Mouse (Mus musculus): ENCODE measurements around the gene Dus3l. TPM values are rescaled to one million over a fixed set of nuclear protein-coding genes. Genes with fewer than 3 reads are reported as not detected.

Dus3l gene
- polyA plus RNA-seq, 1 experiment: 98.4 TPM

DNA sequence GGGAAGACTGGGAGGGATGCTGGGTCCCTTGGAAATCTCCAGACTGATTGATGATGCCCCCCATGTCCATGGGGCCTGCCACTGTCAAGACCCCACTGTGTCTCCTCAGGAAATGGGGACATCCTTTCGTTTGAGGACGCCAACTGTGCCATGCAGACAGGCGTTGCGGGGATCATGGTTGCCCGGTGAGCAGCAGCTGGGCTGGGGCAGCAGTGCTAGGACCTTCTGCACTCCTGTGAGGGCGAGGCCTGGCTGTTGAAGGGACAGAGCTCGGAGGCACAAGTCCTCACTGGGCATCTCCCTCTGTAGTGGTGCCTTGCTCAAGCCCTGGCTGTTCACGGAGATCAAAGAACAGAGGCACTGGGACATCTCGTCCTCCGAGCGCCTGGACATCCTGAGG lies 4.4 kb downstream of the Dus3l start:
- H3K27me3 ChIP-seq (ENCODE audit: control insufficient read depth, insufficient read depth, low read length): no peaks in the 10 kb centered on the region
- DNase-seq (ENCODE audit: low read depth in 1 of 2, low spot score in 2 of 2): no peak
- H3K36me3 ChIP-seq (ENCODE audit: control insufficient read depth, insufficient read depth, low read length): peaks cover 32% of the 10 kb centered on the region
- H3K27ac ChIP-seq (ENCODE audit: insufficient read depth, low read length): no peak overlapping the region
- TF ChIP-seq CTCF (IDR thresholded peaks at IDR 0.05; ENCODE audit: extremely low read depth, insufficient read depth, insufficient read length, insufficient replicate concordance) (no peak), POLR2A (IDR thresholded peaks at IDR 0.05; ENCODE audit: low read depth, low read length) (no peak)
- no peak overlapping the region for H3K4me3 ChIP-seq (ENCODE audit: extremely low read depth, insufficient read depth, insufficient read length)
- H3K4me1 ChIP-seq (ENCODE audit: control insufficient read depth, insufficient read depth, insufficient read length): peaks cover 5% of the 10 kb centered on the region; the same call in 1 of the 2 replicates
- 94% methylated on average over 11 of the region's 11 CpGs for WGBS

GRCm38 (mm10) chr17:56769950-56770349 lies 5.4 kb downstream of the Dus3l start, which contains the start of gene Prr22:
Prr22 (plus strand) TSS chr17:56770250.
- H3K4me3 ChIP-seq (ENCODE audit: extremely low read depth, insufficient read depth, insufficient read length): no peak within 1 kb of the TSS
- 93% methylated on average over 5 of the region's 5 CpGs for WGBS
- H3K27me3 ChIP-seq (ENCODE audit: control insufficient read depth, insufficient read depth, low read length): no peaks in the 10 kb centered on the region
- peaks cover 32% of the 10 kb centered on the region for H3K36me3 ChIP-seq (ENCODE audit: control insufficient read depth, insufficient read depth, low read length)
- TF ChIP-seq POLR2A (IDR thresholded peaks at IDR 0.05; ENCODE audit: low read depth, low read length): no peak
- TF ChIP-seq CTCF (IDR thresholded peaks at IDR 0.05; ENCODE audit: extremely low read depth, insufficient read depth, insufficient read length, insufficient replicate concordance): no peak
- DNase-seq (ENCODE audit: low read depth in 1 of 2, low spot score in 2 of 2): no peak
- no peak within 1 kb of the TSS for H3K27ac ChIP-seq (ENCODE audit: insufficient read depth, low read length)
- H3K4me1 ChIP-seq (ENCODE audit: control insufficient read depth, insufficient read depth, insufficient read length): peaks cover 5% of the 10 kb centered on the region; the same call in 1 of the 2 replicates

- TF ChIP-seq CTCF (IDR thresholded peaks at IDR 0.05; ENCODE audit: extremely low read depth, insufficient read depth, insufficient read length, insufficient replicate concordance): no peak
- no peak for DNase-seq (ENCODE audit: low read depth in 1 of 2, low spot score in 2 of 2)
Measured at GRCm38 (mm10) chr17:56777568-56777967, 13.0 kb downstream of the Dus3l start.

GRCm38 (mm10) chr17:56778779-56779362 lies 14.3 kb downstream of the Dus3l start:
- DNase-seq (ENCODE audit: low read depth in 1 of 2, low spot score in 2 of 2): no peak
- TF ChIP-seq CTCF (IDR thresholded peaks at IDR 0.05; ENCODE audit: extremely low read depth, insufficient read depth, insufficient read length, insufficient replicate concordance): no peak
- TF ChIP-seq POLR2A (IDR thresholded peaks at IDR 0.05; ENCODE audit: low read depth, low read length): no peak
- Histone ChIP-seq H3K4me3 (ENCODE audit: extremely low read depth, insufficient read depth, insufficient read length) (no peak overlapping the region), H3K27ac (ENCODE audit: insufficient read depth, low read length) (no peak overlapping the region), H3K36me3 (ENCODE audit: control insufficient read depth, insufficient read depth, low read length) (no peaks in the 10 kb centered on the region), H3K4me1 (ENCODE audit: control insufficient read depth, insufficient read depth, insufficient read length) (no peaks in the 10 kb centered on the region), H3K27me3 (ENCODE audit: control insufficient read depth, insufficient read depth, low read length) (no peaks in the 10 kb centered on the region)
- WGBS: 94% methylated on average over 3 of the region's 3 CpGs

More at GRCm38 (mm10) chr17:56777568-56777967, 13.0 kb downstream of the Dus3l start:
- Histone ChIP-seq H3K4me1 (ENCODE audit: control insufficient read depth, insufficient read depth, insufficient read length) (no peaks in the 10 kb centered on the region), H3K4me3 (ENCODE audit: extremely low read depth, insufficient read depth, insufficient read length) (no peak overlapping the region), H3K36me3 (ENCODE audit: control insufficient read depth, insufficient read depth, low read length) (no peaks in the 10 kb centered on the region), H3K27ac (ENCODE audit: insufficient read depth, low read length) (no peak overlapping the region), H3K27me3 (ENCODE audit: control insufficient read depth, insufficient read depth, low read length) (no peaks in the 10 kb centered on the region)
- 93% methylated on average over 11 of the region's 11 CpGs for WGBS

DNA sequence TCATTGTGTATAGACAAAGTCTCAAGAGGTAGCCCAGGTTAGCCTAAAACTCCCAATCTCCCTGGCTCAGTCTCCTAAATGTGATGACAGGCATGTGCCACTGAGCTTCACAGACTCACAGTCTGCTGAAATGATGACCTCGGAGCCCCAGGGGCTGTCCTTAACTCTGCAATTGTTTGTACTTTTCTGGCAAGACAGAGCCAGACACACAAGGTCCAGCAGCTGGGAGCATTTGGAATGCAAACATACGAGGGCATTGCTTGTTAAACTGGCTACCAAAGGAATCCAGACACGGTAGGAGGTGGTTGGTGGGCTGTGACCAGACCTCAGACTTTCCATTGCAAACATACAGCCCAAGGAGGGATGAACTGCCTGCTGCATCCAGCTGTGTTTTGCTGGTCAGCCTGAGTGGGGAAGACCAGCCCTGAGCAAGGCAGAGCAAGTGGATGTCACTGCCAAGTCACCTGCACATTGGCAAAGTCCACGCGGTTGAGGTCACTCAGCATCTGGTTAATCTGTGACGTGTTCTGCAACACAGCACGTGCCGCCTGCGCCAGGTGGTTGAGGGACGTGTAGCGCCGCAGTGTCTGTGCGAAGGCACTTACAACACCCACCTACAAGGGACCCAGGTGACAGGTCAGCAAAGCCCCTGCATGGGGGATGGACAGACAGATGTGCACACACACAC lies 15.9 kb downstream of the Dus3l start:
- H3K36me3 ChIP-seq (ENCODE audit: control insufficient read depth, insufficient read depth, low read length): no peaks in the 10 kb centered on the region
- WGBS: 96% methylated on average over 13 of the region's 13 CpGs
- no peak for DNase-seq (ENCODE audit: low read depth in 1 of 2, low spot score in 2 of 2)
- TF ChIP-seq POLR2A (IDR thresholded peaks at IDR 0.05; ENCODE audit: low read depth, low read length) (no peak), CTCF (IDR thresholded peaks at IDR 0.05; ENCODE audit: extremely low read depth, insufficient read depth, insufficient read length, insufficient replicate concordance) (no peak)
- no peak overlapping the region for H3K4me3 ChIP-seq (ENCODE audit: extremely low read depth, insufficient read depth, insufficient read length)
- no peaks in the 10 kb centered on the region for H3K4me1 ChIP-seq (ENCODE audit: control insufficient read depth, insufficient read depth, insufficient read length)
- no peaks in the 10 kb centered on the region for H3K27me3 ChIP-seq (ENCODE audit: control insufficient read depth, insufficient read depth, low read length)
- H3K27ac ChIP-seq (ENCODE audit: insufficient read depth, low read length): no peak overlapping the region

DNA sequence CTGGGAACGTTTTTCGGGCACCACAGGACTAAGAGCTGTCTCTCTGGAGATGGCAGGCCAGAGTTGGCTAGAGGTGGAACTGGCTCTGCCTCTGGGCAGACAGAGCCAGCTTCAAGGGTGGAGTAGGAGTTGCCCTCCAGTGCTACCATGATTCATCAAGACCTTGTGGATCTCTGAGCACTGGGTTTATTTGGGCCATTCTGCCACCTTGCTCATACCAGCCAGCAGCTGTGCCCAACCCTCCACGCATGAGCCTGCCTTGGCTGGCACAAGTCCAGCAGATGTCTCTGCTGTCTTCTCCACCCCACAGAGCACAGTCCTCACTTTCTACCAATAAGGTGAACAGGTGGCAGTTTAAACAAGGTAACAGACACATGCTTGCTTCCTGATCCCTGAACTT lies 24.3 kb downstream of the Dus3l start:
- WGBS: 80% methylated on average over 3 of the region's 3 CpGs
- Histone ChIP-seq H3K4me1 (ENCODE audit: control insufficient read depth, insufficient read depth, insufficient read length) (no peaks in the 10 kb centered on the region), H3K27ac (ENCODE audit: insufficient read depth, low read length) (no peak overlapping the region), H3K36me3 (ENCODE audit: control insufficient read depth, insufficient read depth, low read length) (no peaks in the 10 kb centered on the region), H3K27me3 (ENCODE audit: control insufficient read depth, insufficient read depth, low read length) (no peaks in the 10 kb centered on the region), H3K4me3 (ENCODE audit: extremely low read depth, insufficient read depth, insufficient read length) (no peak overlapping the region)
- DNase-seq (ENCODE audit: low read depth in 1 of 2, low spot score in 2 of 2): no peak
- TF ChIP-seq CTCF (IDR thresholded peaks at IDR 0.05; ENCODE audit: extremely low read depth, insufficient read depth, insufficient read length, insufficient replicate concordance) (no peak), POLR2A (IDR thresholded peaks at IDR 0.05; ENCODE audit: low read depth, low read length) (no peak)

- Histone ChIP-seq H3K4me1 (ENCODE audit: control insufficient read depth, insufficient read depth, insufficient read length) (no peaks in the 10 kb centered on the region), H3K27ac (ENCODE audit: insufficient read depth, low read length) (no peak overlapping the region), H3K36me3 (ENCODE audit: control insufficient read depth, insufficient read depth, low read length) (no peaks in the 10 kb centered on the region), H3K27me3 (ENCODE audit: control insufficient read depth, insufficient read depth, low read length) (no peaks in the 10 kb centered on the region), H3K4me3 (ENCODE audit: extremely low read depth, insufficient read depth, insufficient read length) (no peak overlapping the region)
- TF ChIP-seq POLR2A (IDR thresholded peaks at IDR 0.05; ENCODE audit: low read depth, low read length): no peak
- TF ChIP-seq CTCF (IDR thresholded peaks at IDR 0.05; ENCODE audit: extremely low read depth, insufficient read depth, insufficient read length, insufficient replicate concordance): no peak
- no peak for DNase-seq (ENCODE audit: low read depth in 1 of 2, low spot score in 2 of 2)
- 89% methylated on average over 6 of the region's 6 CpGs for WGBS
Measured at GRCm38 (mm10) chr17:56789286-56789685, 24.7 kb downstream of the Dus3l start.
